ENCODE assay signal across 28 mouse cellular contexts in the genomic region with DNA sequence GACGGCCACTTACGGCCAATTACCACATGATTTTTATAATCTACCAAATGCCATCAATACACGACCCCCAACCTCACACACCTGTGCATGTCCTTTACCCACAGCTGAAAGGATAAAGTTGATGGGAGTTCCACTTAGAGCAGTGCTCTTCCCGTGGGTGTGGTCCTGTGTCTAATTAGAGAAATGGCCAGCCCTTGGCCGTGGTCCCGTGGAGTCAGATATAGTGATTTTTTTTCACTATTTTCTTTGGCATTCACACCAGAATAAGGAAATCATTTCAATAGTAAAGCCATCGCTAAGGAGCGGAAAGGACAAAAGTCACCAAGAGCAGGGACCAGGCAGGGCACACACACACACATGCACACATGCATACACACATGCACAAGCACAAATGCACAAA.
DNase-seq lines count a peak whose midpoint lies in the region; ATAC-seq and TF ChIP-seq lines count a peak whose summit lies in the region.
"Had no signal": no experiment of that assay in that cellular context is flagged by ENCODE, and none has a peak within 500 bp of the region (broad histone marks: within the 10 kb centered on the region; RNA-seq: fewer than 3 reads in every experiment).

No protein-coding gene starts in this region.

- no peaks in the 10 kb centered on the region for H3K9me3 ChIP-seq in forebrain, embryonic 16.5 days (ENCODE audit: control insufficient read depth, low read length)
- H3K9me3 ChIP-seq: forebrain, embryonic 13.5 days; kidney, embryonic 15.5 days; limb, embryonic 12.5 days; liver, embryonic 15.5 days; midbrain, embryonic 12.5 days; neural tube, embryonic 13.5 days had no signal

- no peaks in the 10 kb centered on the region for H3K79me2 ChIP-seq in myocyte (ENCODE audit: control insufficient read depth, insufficient read depth)

- H3K27me3 ChIP-seq in myocyte (ENCODE audit: control insufficient read depth, insufficient read depth, insufficient read length), result no peaks in the 10 kb centered on the region
- H3K27me3 ChIP-seq in forebrain, embryonic 16.5 days (replicated peaks; ENCODE audit: control insufficient read depth, insufficient read depth, low read length), result no peaks in the 10 kb centered on the region
- H3K27me3 ChIP-seq: forebrain, embryonic 13.5 days; kidney, embryonic 15.5 days; limb, embryonic 12.5 days; liver, embryonic 15.5 days; midbrain, embryonic 12.5 days; neural tube, embryonic 13.5 days had no signal

- H3K9ac ChIP-seq in forebrain, embryonic 16.5 days (replicated peaks; ENCODE audit: low read depth, low read length), result no peak overlapping the region
- H3K9ac ChIP-seq: forebrain, embryonic 13.5 days; hindbrain, embryonic 14.5 days; kidney, embryonic 15.5 days; limb, embryonic 12.5 days; liver, embryonic 15.5 days; lung, embryonic 14.5 days; midbrain, embryonic 12.5 days; neural tube, embryonic 13.5 days had no signal

- H3K4me3 ChIP-seq in gastrocnemius, adult 2 months, result no peak overlapping the region
- H3K4me3 ChIP-seq in myocyte, result no peak overlapping the region
- no peak overlapping the region for H3K4me3 ChIP-seq in forebrain, embryonic 16.5 days (replicated peaks; ENCODE audit: low read length)
- H3K4me3 ChIP-seq: forebrain, embryonic 13.5 days; kidney, embryonic 15.5 days; layer of hippocampus, adult 2 months; left cerebral cortex, adult 2 months; limb, embryonic 12.5 days; liver, embryonic 15.5 days; midbrain, embryonic 12.5 days; neural tube, embryonic 13.5 days had no signal

- no peaks in the 10 kb centered on the region for H3K4me1 ChIP-seq in forebrain, embryonic 16.5 days (replicated peaks; ENCODE audit: control insufficient read depth, insufficient read depth, low read length)
- H3K4me1 ChIP-seq: forebrain, embryonic 13.5 days; limb, embryonic 12.5 days; liver, embryonic 15.5 days; midbrain, embryonic 12.5 days; neural tube, embryonic 13.5 days had no signal

- no peak for TF ChIP-seq CTCF in gastrocnemius, adult 2 months (IDR thresholded peaks at IDR 0.05)

- no peak for TF ChIP-seq POLR2A in myocyte (IDR thresholded peaks at IDR 0.05; ENCODE audit: insufficient read length, low read depth)

- 79% methylated on average over 8 of the region's 8 CpGs for WGBS in forebrain, embryonic 16.5 days

- H3ac ChIP-seq in myocyte (ENCODE audit: control insufficient read depth, insufficient read length), result no peak overlapping the region

- no peak for ATAC-seq in forebrain, embryonic 16.5 days
- ATAC-seq: forebrain, embryonic 13.5 days; inflammation-experienced regulatory T-cells, adult 6 months had no signal

- H3K4me2 ChIP-seq in myocyte (ENCODE audit: low read depth), result peak overlapping the region; percentile 20
- H3K4me2 ChIP-seq in forebrain, embryonic 16.5 days (ENCODE audit: low read length), result no peak overlapping the region
- H3K4me2 ChIP-seq: forebrain, embryonic 13.5 days; hindbrain, embryonic 14.5 days; kidney, embryonic 15.5 days; limb, embryonic 12.5 days; liver, embryonic 15.5 days; lung, embryonic 14.5 days; midbrain, embryonic 12.5 days; neural tube, embryonic 13.5 days had no signal

- no peaks in the 10 kb centered on the region for H3K36me3 ChIP-seq in myocyte (ENCODE audit: control insufficient read depth, insufficient read depth)
- no peaks in the 10 kb centered on the region for H3K36me3 ChIP-seq in forebrain, embryonic 16.5 days (ENCODE audit: control insufficient read depth, insufficient read depth)
- H3K36me3 ChIP-seq: G1E; kidney, embryonic 15.5 days; limb, embryonic 12.5 days; liver, embryonic 15.5 days; midbrain, embryonic 12.5 days; neural tube, embryonic 13.5 days had no signal

- peak; percentile 36 for DNase-seq in gastrocnemius, adult 2 months
- DNase-seq in gastrocnemius, adult 8-10 months (ENCODE audit: low spot score in 2 of 2), result no peak
- peak; percentile 49 to 50 for DNase-seq in heart, adult 9 months (ENCODE audit: low spot score in 2 of 2)
- DNase-seq in heart, postnatal 25 days (ENCODE audit: low spot score), result no peak
- peak; percentile 60 for DNase-seq in kidney, postnatal 25 days
- DNase-seq in kidney, adult 11 months, result no peak
- DNase-seq: adrenal gland, postnatal 14 days; cerebellum, adult 11 months; cerebellum, adult 9-10 months; cerebellum, postnatal 36 days; gastrocnemius, postnatal 36 days; lung, embryonic 14.5 days; lung, postnatal 14 days; thymus, adult 2 months; thymus, postnatal 36 days had no signal

- intact Hi-C loops in gastrocnemius, adult 2 months (cut with DNase I), result no loop called here
- intact Hi-C loops in heart, postnatal 25 days (cut with DNase I), result loop anchor here (5.0 kb wide), 2 partner anchors 89 to 271 kb away; no protein-coding TSS in a partner anchor

- no peak overlapping the region for H3K27ac ChIP-seq in gastrocnemius, adult 2 months
- H3K27ac ChIP-seq in forebrain, embryonic 16.5 days (ENCODE audit: low read length), result no peak overlapping the region
- H3K27ac ChIP-seq: forebrain, embryonic 13.5 days; hindbrain, embryonic 14.5 days; kidney, embryonic 15.5 days; layer of hippocampus, adult 2 months; left cerebral cortex, adult 2 months; limb, embryonic 12.5 days; liver, embryonic 15.5 days; midbrain, embryonic 12.5 days; neural tube, embryonic 13.5 days had no signal

TF ChIP-seq in myocyte, 11 proteins besides CTCF, POLR2A, EP300 and RAD21:
- TF ChIP-seq TCF12 (IDR thresholded peaks at IDR 0.05; ENCODE audit: insufficient read depth, poor library complexity, severe bottlenecking), result no peak
- peak in 1 of 3 experiments; percentile 59 for TF ChIP-seq MYOD1 (IDR thresholded peaks at IDR 0.05; ENCODE audit: control insufficient read depth in 1 of 3, insufficient read length in 2 of 3, low read depth in 2 of 3)
- TF ChIP-seq E2F4 (IDR thresholded peaks at IDR 0.05; ENCODE audit: insufficient read depth), result no peak
- no peak for TF ChIP-seq SRF (IDR thresholded peaks at IDR 0.05; ENCODE audit: control insufficient read depth, insufficient read length, low read depth)
- no peak for TF ChIP-seq MAX (IDR thresholded peaks at IDR 0.05; ENCODE audit: low read depth)

Comparison
In these comparisons a context has a peak if more than half of its experiments do, and no peak if none do; other contexts are left out.
1. DNase-seq: peak in gastrocnemius, adult 2 months (single experiment), heart, adult 9 months (2 of 2) and kidney, postnatal 25 days (2 of 2); none in gastrocnemius, adult 8-10 months (0 of 2), heart, postnatal 25 days (single experiment) and kidney, adult 11 months (single experiment).